Mouse (Mus musculus) kidney, adult 8-10 months (tissue): ENCODE measurements around the gene Tcf25.
A peak's percentile ranks its signal among the peaks of the same experiment; 100 is the strongest.
"Not testable (repeated sequence)": the region's sequence is repeated elsewhere in the genome, so short reads cannot be mapped to it uniquely, and the experiment has no call there.

ENCODE experiments used
- DNase-seq, 2 experiments: peaks; one replicate each; pipeline ENCODE4 v3.0.0; 2022

Gene Tcf25

DNA sequence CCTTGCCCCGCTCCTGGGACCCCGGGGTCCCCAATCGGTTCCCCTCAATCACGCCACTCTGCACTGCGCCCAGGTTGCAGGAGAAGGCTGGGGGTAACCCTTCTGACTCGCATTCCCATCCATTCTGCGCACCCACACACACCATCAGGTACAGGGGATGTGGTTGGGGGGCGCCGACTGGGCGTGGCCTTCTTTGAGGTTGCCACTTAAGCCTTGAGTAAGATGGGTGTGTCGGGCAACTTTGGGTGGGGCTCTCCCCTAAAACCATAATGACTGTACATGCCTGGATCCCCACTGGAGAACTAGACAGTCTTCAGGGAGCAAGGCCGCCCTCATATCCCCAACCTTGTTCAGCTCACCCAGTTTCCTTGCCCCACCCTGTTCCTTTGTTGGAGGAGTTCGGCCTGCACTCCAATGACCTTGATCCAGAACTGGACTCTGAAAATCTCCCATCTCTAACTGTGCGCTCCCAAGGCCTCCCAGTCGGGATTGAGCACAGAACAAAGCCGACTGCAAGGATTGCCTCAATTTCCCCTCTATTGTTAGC is 38.3 kb downstream of the Tcf25 start:
- DNase-seq = no peak

DNA sequence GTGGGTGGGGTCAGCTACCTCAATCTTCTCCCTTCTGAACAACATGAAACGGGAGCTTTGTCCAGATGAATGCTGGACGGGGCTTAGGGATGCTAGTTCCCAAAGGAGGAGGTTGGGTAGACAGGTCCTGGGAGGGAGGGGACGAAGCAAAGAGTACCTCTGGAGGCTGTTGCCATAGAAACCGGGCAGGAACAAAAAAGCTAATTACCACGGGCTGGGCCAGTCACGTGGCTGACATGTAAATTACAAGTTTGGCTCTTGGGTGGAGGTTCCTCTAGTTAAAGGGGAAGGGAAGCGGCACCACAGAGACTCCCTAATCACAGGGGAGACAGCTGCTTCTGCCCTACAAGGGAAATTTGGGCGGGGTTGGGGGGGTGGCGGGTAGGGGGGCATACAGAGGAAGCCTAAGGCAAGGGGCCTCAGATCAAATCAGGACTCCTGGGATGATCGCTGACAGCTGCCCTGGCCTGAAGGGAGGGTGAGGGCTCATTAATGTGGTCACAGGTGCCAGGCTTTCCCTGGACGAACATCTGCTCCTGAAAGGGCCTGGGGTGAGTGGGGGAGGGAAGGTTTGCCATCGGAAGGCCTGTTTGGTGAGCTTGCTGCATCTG is 39.1 kb downstream of the Tcf25 start:
- DNase-seq = no peak

DNA sequence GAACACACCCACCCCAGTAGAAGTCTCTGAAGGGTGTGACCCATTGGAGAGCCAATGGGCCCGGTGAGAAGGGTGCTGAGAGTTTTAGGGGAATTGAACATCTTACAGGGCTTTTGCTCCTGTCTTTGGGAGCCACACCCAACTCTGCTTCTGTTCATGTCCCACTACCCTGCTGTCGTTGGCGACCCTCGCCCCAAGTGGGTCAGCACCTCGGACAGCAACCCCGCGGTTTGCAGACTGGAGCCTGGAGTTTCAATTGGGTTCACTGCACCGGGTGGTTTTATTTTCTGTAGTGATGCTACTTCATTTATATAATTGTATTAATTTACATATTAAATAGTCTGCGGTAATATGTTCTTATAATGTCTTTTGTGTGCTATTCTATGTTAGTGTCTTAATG is 40.7 kb downstream of the Tcf25 start:
- DNase-seq = no peak

DNA sequence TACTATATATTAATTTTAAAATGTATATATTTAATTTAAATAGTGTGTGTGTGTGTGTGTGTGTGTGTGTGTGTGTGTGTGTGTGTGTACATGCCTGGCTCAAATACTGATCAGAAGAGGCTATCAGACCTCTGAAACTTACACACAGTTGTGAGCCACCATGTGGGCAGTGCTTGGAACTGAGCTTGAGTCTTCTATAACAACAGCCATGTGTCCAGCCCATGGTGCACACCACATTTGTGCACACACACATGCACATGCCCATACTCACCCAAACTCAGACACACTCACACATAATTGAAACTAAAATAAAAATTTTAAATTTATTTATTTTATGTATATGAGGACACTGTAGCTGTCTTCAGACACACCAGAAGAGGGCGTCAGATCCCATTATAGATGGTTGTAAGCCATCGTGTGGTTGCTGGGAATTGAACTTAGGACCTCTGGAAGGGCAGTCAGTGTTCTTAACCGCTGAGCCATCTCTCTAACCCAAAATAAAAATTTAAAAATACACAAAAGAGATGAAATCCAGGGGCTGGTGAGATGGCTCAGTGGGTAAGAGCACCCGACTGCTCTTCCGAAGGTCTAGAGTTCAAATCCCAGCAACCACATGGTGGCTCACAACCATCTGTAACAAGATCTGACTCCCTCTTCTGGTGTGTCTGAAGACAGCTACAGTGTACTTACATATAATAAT is 41.6 kb downstream of the Tcf25 start:
- not testable (repeated sequence) for DNase-seq

DNA sequence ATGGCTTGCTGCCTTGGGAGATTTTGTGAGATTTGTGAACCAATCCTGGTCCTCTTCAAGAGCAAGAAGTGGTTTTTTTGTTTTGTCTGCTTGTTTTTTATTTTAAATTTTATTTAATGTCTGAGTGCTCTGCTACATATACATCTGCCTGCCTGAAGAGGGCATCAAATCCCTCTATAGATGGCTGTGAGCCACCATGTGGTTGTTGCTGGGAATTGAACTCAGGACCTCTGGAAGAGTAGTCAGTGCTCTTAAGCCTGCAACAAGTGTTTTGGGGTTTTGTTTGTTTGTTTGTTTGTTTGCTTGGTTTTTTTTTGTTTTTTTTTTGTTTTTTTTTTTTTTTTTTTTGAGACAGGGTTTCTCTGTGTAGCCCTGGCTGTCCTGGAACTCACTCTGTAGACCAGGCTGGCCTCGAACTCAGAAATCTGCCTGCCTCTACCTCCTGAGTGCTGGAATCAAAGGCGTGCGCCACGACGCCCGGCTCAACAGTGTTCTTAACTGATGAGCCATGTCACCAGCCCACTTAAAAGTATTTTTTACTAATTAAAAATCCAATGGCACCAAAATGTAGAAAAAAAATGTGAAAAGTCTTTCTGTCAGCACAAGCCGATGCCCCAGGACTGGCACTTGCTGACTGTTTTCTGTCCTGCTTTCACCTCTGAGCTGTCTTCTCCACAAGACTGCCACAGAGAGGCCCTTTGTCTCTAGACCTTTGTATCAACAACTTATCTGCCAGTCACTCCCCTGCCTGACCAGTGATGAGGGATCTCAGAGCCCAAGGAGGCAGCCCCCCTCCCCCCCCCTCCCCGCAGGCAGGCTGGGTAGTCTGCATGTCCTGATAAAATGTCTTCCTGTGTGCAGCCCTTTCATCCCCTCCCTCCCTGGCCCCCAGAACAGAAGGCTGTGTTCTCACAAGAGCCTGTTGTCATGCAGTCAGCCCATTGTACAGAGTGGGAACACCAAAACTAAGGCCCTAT is 42.7 kb downstream of the Tcf25 start:
- no peak for DNase-seq

DNA sequence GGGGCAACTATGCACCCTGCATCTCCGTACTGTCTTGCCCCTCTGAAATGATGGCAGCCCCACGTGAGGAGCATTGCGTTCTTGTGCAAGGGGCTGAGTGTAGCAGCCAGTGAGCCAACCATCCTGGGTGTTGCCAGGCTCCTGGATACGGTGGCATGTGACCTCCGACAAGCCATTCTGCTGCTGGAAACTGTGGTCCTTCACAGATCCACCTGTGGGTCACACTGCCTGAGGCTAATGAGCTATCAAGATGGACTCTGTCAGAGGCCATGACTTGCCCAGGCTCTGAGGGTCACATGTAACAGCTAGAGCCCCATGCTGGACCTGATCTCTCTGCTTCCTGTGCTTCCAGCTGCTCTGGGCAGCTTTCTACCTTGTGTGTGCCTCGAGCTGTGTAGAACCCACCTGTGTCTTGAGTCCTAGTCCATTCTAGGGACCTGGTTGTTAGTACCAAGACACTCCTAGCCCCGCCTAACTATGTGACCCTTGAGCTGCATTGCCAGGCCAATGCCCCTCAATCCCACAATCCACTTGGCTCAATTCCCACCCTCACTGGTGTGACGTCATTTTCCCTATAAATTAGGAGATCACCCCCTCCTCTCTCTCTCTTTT is 43.5 kb downstream of the Tcf25 start:
- DNase-seq = no peak

DNA sequence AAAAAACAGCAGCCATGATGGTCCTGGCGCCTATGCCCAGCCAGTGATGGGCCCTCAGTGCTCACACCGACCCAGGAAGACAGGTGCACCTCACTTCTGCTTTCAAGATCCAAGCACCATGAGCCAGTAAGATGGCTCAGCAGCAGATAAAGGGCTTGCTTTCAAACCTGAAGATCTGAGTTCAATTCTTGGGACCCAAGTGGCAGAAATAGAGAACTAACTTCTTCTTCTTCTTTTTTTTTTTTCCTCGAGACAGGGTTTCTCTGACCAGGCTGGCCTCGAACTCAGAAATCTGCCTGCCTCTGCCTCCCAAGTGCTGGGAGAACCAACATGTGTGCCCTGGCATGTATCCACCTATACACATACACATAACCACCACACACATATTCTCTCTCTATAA is 46.2 kb downstream of the Tcf25 start:
- no peak for DNase-seq

DNA sequence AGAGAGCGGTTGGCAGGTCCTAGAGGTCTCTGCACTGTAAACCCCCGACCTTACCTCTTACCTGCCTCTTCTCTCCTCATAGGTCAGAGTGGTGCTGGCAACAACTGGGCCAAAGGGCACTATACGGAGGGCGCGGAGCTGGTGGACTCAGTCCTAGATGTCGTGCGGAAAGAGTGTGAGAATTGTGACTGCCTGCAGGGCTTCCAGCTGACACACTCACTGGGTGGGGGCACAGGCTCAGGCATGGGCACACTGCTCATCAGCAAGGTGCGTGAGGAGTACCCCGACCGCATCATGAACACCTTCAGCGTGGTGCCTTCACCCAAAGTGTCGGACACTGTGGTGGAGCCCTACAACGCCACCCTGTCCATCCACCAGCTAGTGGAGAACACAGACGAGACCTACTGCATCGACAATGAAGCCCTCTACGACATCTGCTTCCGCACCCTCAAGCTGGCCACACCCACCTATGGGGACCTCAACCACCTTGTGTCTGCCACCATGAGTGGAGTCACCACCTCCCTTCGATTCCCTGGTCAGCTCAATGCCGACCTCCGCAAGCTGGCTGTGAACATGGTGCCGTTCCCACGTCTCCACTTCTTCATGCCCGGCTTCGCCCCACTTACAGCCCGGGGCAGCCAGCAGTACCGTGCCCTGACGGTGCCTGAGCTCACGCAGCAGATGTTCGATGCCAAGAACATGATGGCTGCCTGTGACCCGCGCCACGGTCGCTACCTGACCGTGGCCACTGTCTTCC is 47.1 kb downstream of the Tcf25 start:
- no peak for DNase-seq

DNA sequence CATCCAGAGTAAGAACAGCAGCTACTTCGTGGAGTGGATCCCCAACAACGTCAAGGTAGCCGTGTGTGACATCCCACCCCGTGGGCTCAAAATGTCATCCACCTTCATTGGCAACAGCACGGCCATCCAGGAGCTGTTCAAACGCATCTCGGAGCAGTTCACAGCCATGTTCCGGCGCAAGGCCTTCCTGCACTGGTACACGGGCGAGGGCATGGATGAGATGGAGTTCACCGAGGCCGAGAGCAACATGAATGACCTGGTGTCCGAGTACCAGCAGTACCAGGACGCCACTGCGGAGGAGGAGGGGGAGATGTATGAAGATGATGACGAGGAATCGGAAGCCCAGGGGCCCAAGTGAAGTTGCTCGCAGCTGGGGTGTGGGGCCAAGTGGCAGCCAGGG is 47.8 kb downstream of the Tcf25 start:
- DNase-seq = no peak

DNA sequence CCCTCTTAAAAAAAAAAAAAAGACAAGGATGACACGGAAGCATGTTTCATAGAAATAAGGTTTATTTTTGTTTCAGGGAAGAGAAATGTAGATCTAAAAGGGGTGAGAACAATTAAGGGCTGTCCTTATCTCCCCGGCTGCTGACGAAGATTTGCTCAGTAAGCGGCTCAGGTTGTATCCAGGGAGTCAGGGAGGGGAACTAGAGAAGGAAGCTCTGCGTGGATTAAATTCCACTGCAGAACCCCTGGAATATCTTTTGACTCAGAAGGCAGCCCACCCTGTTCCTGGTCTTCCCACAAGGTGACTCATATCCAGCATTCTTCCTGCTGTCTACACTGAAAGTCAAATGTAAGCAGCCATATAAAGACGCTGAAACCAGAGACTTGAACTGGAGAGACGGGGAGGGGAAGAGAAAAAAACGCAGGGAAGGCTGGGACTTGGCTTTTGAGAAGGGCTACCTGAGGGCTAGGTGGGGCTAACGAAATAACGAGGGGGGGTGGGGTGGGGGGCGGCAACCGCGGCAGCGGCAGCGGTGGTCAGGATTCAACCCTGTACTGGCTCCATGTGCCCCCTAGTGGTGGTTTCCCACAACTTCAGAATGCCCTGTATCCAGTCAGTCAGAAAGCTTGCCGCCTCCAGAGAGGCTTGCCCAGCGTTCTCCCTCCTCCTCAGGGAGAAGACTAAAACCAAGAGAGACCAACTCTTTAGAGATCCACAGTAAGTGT is 48.7 kb downstream of the Tcf25 start:
- peak; percentile 71 to 84 for DNase-seq

DNA sequence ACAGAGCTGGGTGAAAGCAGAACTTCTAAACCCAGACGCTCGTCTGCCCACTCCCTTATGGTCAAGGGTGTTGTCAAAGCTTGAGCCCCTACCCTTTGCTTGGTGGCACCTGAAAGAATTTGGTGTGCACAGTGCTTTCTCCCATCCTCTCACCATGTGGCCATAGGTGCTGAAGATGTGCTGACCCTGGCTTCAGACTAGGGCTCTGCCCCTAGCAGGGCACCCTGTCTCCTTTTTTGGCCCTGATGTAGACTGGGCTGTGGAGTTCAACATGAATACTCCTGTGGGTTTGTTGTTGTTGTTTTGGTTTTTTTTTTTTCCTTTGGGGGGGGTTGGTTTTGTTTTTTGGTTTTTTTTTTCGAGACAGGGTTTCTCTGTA is 49.2 kb downstream of the Tcf25 start:
- no peak for DNase-seq

DNA sequence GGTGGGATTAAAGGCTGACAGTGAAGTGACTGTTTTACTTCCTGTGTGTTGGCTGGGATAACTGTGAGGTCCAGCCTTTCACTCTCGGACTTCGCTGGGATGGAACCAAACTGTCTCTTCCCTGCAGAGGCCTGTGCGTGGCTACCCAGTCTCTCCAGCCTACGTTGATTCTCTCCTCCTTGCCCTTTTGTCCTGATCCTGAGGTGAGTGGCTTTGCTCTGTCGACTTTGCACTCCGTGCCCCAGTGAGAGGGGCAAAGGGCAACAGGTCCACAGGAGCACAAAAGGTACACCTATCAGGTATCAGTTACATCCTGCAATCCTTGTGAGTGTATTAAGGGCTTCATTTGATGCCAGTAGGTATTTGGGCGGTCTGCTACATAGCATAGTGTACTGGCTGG is 49.9 kb downstream of the Tcf25 start, which contains the start of gene Def8:
Def8 (plus strand) TSS at position 87 of the 400 bp plus-strand sequence.
- DNase-seq = peak; percentile 62 to 67

DNA sequence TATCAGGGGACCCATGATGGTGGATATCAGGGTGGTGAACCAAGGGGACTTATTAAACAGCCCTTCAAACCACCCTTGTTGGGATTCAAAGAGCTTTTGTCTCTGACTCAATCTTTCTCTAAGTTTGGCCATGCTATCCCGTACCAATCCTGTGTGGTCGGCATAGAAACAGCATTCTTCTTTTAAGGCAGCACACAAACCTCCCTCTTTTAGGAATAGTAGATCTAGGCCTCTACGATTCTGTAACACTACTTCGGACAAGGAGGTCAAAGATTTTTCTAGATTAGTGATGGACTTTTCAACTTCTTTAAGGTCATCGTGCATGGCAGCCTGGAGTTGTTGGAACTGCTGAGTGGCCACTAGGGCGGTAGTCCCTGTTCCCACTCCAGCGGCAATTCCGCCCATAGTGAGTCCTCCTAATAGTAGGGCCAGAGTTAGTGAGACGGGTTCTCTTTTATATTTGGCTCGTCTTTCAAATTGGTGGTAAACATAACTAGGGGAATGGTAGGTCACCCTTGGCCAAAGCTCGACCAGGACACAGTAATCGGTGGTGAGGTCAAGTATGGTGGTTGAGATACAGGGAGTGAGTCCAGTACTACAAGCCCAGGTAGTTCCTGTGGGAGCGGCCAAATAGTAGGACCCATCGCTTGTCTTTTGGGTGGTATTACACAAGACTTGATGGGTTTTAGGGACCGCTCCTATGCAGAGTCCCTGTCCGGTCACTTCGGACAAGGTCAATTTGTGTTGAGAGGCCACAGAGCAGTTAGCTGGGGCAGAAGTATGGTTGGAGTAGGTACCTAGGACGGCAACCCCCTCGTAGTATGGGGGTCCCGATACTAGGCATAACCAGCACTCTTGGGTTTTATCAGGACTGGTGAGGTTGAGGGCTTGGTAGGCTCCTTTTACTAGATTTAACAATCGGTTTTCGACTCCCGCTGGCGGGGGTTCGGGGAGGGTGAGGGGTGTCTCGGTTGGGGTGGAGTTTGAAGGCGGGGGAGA is 53.3 kb downstream of the Tcf25 start:
- no peak for DNase-seq

DNA sequence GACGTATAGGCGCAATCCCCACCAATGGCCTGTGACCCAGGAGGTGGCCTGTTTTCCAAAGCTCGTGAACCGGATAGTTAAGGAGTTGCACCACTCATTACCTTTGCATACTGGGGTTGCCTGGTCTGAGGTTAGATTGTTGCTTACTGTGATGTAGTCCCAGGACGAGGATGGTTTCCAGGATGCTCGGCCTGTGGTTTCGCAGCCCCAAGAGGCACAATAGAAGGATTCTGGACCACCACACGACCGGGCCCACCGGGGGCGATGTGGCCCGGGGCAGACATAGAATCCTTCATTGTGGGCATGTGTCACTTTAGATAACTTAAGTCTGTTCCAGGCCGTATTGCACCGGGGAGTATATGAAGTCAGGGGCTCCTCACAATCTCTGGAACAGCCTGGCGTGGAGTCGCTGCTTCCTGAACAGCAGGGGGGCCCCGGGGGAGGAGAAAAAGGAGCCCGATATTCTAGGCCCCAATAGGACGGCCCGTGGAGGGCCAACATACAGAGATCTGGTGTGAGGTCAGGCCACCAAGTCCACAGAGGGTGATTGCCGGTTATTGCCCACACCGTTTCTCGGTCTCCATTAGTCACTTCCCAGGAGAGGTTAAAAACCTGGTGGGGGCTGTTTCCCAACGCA is 54.2 kb downstream of the Tcf25 start:
- DNase-seq = no peak

DNA sequence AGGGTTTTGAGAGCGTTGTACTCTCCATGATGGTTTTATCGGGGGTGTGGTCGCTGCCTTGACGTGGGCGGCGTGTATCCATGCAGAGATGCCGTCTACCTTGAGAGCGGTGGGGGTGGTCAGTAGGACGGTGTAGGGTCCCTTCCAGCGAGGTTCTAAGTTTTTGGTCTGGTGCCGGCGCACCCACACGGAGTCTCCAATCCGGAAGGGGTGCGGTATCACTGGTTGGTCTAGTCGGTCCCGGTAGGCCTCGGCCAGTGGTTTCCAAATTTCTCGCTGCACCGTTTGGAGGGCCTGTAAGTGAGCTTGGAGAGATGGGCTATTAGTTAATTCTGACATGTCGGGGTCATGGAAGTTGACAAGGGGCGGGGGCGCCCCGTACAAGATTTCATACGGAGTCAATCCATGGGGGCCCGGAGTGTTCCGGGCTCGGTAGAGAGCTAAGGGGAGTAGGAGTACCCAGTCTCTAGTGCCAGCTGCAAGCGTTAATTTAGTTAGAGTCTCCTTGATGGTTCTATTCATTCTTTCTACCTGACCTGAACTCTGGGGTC is 54.9 kb downstream of the Tcf25 start:
- no peak for DNase-seq

DNA sequence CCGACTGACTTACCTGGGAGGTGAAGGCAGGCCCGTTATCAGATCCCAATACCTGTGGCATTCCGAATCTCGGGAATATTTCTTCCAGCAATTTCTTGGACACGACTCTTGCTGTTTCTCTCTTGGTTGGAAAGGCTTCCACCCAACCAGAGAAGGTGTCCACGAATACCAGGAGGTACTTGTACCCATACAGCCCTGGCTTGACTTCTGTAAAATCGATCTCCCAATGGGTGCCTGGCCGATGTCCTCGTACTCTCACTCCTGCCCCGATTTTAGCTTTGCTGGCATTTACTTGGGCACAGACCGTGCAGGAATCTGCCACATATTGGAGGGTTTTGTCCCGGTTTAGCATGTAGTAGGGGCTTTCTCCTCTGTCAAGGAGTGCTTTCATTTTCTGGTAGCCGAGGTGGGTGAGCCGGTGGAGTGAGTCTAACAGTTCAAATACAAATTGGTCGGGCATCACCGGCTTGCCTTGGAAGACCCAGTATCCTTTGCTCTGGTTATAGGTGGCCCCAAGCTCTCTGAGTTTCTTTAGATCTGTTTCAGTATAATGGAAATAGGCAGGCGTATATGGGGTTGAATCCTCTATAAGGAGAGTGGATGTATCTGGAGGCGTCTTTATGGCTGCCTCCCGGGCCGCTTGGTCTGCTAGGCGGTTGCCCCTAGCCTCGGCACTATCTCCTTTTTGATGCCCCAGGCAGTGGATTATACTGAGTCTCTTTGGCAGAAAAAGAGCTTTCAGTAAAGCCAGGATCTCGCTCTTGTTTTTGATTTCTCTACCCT is 55.6 kb downstream of the Tcf25 start:
- DNase-seq = no peak

DNA sequence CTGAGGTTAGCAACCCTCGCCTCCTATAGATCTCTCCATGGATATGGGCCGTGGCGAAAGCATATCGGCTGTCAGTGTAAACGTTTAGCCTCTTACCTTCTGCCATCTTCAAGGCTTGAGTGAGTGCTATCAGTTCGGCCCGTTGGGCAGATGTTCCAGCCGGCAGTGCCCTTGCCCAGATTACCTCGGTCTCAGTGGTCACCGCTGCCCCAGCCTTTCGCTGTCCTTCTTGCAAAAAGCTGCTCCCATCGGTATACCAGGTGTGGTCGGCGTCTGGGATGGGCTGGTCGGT is 56.1 kb downstream of the Tcf25 start:
- DNase-seq = not testable (repeated sequence)

DNA sequence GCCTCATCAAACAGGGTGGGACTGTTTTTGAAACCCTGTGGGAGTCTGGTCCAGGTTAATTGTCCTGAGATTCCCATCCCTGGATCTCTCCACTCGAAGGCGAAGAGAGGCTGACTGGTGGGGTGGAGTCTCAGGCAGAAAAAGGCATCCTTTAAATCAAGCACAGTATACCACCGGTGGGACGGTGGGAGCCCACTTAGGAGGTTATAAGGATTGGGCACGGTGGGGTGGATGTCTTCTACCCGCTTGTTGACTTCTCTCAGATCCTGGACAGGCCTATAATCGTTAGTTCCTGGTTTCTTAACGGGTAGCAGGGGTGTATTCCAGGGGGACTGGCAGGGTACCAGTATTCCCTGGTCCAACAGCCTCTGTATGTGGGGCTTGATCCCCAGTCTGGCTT is 57.4 kb downstream of the Tcf25 start:
- DNase-seq = not testable (repeated sequence)
